Mouse (Mus musculus): ENCODE measurements around the gene Zfp536. TPM values are rescaled to one million over a fixed set of nuclear protein-coding genes. Genes with fewer than 3 reads are reported as not detected.

Gene Zfp536
- polyA plus RNA-seq, 1 experiment from 2014 or later: 52.5 TPM

GRCm38 (mm10) chr7:37426061-37426460 is 347.4 kb downstream of the Zfp536 start:
- H3K36me3 ChIP-seq: no peaks in the 10 kb centered on the region
- no peak overlapping the region for H3K4me2 ChIP-seq
- no peak overlapping the region for H3K27ac ChIP-seq (replicated peaks)
- no peak for ATAC-seq (ENCODE audit: low read depth)
- no peak overlapping the region for H3K9ac ChIP-seq
- H3K4me3 ChIP-seq: no peak overlapping the region
- H3K27me3 ChIP-seq: no peaks in the 10 kb centered on the region
- no peaks in the 10 kb centered on the region for H3K9me3 ChIP-seq
- 0 out of 2 replicates have a peak, but pooled peaks cover 2% of the 10 kb centered on the region for H3K4me1 ChIP-seq (replicated peaks)

- no peak for ATAC-seq (ENCODE audit: low read depth)
- Histone ChIP-seq H3K4me3 (no peak overlapping the region), H3K9me3 (no peaks in the 10 kb centered on the region), H3K9ac (no peak overlapping the region), H3K27ac (replicated peaks) (no peak overlapping the region), H3K36me3 (no peaks in the 10 kb centered on the region), H3K27me3 (no peaks in the 10 kb centered on the region), H3K4me1 (replicated peaks) (0 out of 2 replicates have a peak, but pooled peaks cover 3% of the 10 kb centered on the region), H3K4me2 (no peak overlapping the region)
- 48% methylated on average over 2 of the region's 2 CpGs for WGBS
These were observed 350.5 kb downstream of the Zfp536 start for GRCm38 (mm10) chr7:37422966-37423365.

Other genes starting within 250 kb of the Zfp536 start
- 40.8 and 41.2 TPM in 2 replicates for gene Uri1, start 249.9 kb upstream of the Zfp536 start, polyA plus RNA-seq (2015; fragmentation: Nextera tagmentation; extraction: Ambion mirVana)